Mouse (Mus musculus) skeletal muscle tissue, adult 2 months (tissue): Measurements from ENCODE around the gene Clec2i.
A peak's percentile ranks its signal among the peaks of the same experiment; 100 is the strongest.
"Not testable (repeated sequence)": the region's sequence is repeated elsewhere in the genome, so short reads cannot be mapped to it uniquely, and the experiment has no call there.

Experiments used
- DNase-seq: peaks from one replicate; pipeline ENCODE4 v3.0.0-alpha.2; 2012; ENCODE audit warnings: low read depth, low spot score

Gene Clec2i

GRCm38 (mm10) chr6:128887091-128887790, at the start of gene Clec2i:
Clec2i (plus strand) TSS chr6:128887588.
- peak; percentile 18 for DNase-seq

GRCm38 (mm10) chr6:128838342-128839265, 48.8 kb upstream of the Clec2i start:
- DNase-seq: peak; percentile 93

GRCm38 (mm10) chr6:128839266-128839771, 48.1 kb upstream of the Clec2i start:
- DNase-seq: peak; percentile 81

- DNase-seq: no peak
These were observed 47.5 kb upstream of the Clec2i start for GRCm38 (mm10) chr6:128839921-128840320.

- DNase-seq: not testable (repeated sequence)
These were observed 46.7 kb upstream of the Clec2i start for GRCm38 (mm10) chr6:128840669-128841068.

GRCm38 (mm10) chr6:128841327-128842089, 45.9 kb upstream of the Clec2i start:
- DNase-seq: no peak

GRCm38 (mm10) chr6:128842356-128842944, 44.9 kb upstream of the Clec2i start:
- DNase-seq: no peak

- peak; percentile 98 for DNase-seq
These were observed 44.4 kb upstream of the Clec2i start for GRCm38 (mm10) chr6:128842945-128843478.

GRCm38 (mm10) chr6:128843479-128843992, 43.9 kb upstream of the Clec2i start:
- peak; percentile 60 for DNase-seq

- no peak for DNase-seq
These were observed 43.3 kb upstream of the Clec2i start for GRCm38 (mm10) chr6:128844131-128844530.

- DNase-seq: no peak
These were observed 42.8 kb upstream of the Clec2i start for GRCm38 (mm10) chr6:128844586-128845080.

- peak; percentile 87 for DNase-seq
These were observed 41.9 kb upstream of the Clec2i start for GRCm38 (mm10) chr6:128845319-128845979.

GRCm38 (mm10) chr6:128845998-128846542, 41.3 kb upstream of the Clec2i start:
- DNase-seq: no peak

- DNase-seq: no peak
These were observed 40.0 kb upstream of the Clec2i start for GRCm38 (mm10) chr6:128847401-128847800.

- DNase-seq: no peak
These were observed 37.5 kb upstream of the Clec2i start for GRCm38 (mm10) chr6:128849902-128850301.

GRCm38 (mm10) chr6:128850671-128851070, 36.7 kb upstream of the Clec2i start:
- DNase-seq: no peak

- DNase-seq: no peak
These were observed 36.2 kb upstream of the Clec2i start for GRCm38 (mm10) chr6:128851151-128851550.

- DNase-seq: no peak
These were observed 34.6 kb upstream of the Clec2i start for GRCm38 (mm10) chr6:128852766-128853165.

- no peak for DNase-seq
These were observed 33.2 kb upstream of the Clec2i start for GRCm38 (mm10) chr6:128854024-128854820.
